Mouse (Mus musculus): ENCODE measurements around the gene Gm21822. TPM values are rescaled to one million over a fixed set of nuclear protein-coding genes. Genes with fewer than 3 reads are reported as not detected.
"Not testable (repeated sequence)": the region's sequence is repeated elsewhere in the genome, so short reads cannot be mapped to it uniquely, and the experiment has no call there.

Gene Gm21822
- polyA plus RNA-seq (2016; fragmentation: Nextera tagmentation; extraction: Ambion mirVana), result not detected in 2 replicates

GRCm38 (mm10) chrY:18654182-18654581, at the start of gene Gm21822:
TSS of gene Gm21822 (plus strand) at chrY:18654482.
- not testable (repeated sequence) for H3K27ac ChIP-seq; ATAC-seq (ENCODE audit: low FRiP score); H3K4me3 ChIP-seq; H3K4me1 ChIP-seq; H3K9me3 ChIP-seq (replicated peaks); H3K4me2 ChIP-seq (replicated peaks); H3K27me3 ChIP-seq; H3K36me3 ChIP-seq; H3K9ac ChIP-seq
- no CpG with 5 or more reads among the region's 3 CpGs for WGBS

Data from hindbrain, embryonic 12.5 days (tissue).